Mouse (Mus musculus) kidney, postnatal 0 days (tissue): ENCODE measurements at regions not wholly inside any gene's neighbourhood (a gene's known extent, or its start where the extent isn't known, plus 50 kb on each side); places are given as distances from the start of the nearest gene placed in this dataset.

Experiments
- ATAC-seq: fragments of 200-750 bp; cut with Nextera tagmentation; replicated peaks from 2 replicates; pipeline ENCODE4 v1.8.0; 2017; ENCODE audit warnings: low read depth, moderate number of reproducible peaks, moderate TSS enrichment, moderate library complexity; ENCODE audit not compliant: low FRiP score
- DNase-seq: peaks from one replicate; pipeline ENCODE4 v3.0.0-alpha.2; 2016; ENCODE audit warnings: low spot score
- H3K27ac ChIP-seq: fragments of 300-500 bp; sonication (generic); 2 replicates; pipeline ENCODE4 v1.5.1; 2014; ENCODE audit warnings: mild to moderate bottlenecking
- H3K27me3 ChIP-seq: fragments of 300-500 bp; sonication (generic); 2 replicates; pipeline ENCODE4 v1.6.1; 2014; ENCODE audit warnings: low read length, mixed read lengths; ENCODE audit not compliant: insufficient read depth
- H3K36me3 ChIP-seq: fragments of 300-500 bp; sonication (generic); 2 replicates; pipeline ENCODE4 v1.6.1; 2014; ENCODE audit warnings: low read length, mixed read lengths; ENCODE audit not compliant: insufficient read depth
- H3K4me1 ChIP-seq: fragments of 300-500 bp; sonication (generic); replicated peaks from 2 replicates; pipeline ENCODE4 v1.6.1; 2014; ENCODE audit warnings: antibody characterized with exemption, low read length, mixed read lengths; ENCODE audit not compliant: insufficient read depth
- H3K4me2 ChIP-seq: fragments of 300-500 bp; sonication (generic); 2 replicates; pipeline ENCODE4 v1.6.1; 2014; ENCODE audit warnings: mild to moderate bottlenecking, low read length, moderate library complexity, mixed read lengths
- H3K4me3 ChIP-seq: fragments of 300-500 bp; sonication (generic); replicated peaks from 2 replicates; pipeline ENCODE4 v1.5.1; 2014; ENCODE audit warnings: low read depth, low read length
- H3K9ac ChIP-seq: fragments of 300-500 bp; sonication (generic); 2 replicates; pipeline ENCODE4 v1.6.1; 2014; ENCODE audit warnings: low read depth, low read length
- H3K9me3 ChIP-seq: fragments of 300-500 bp; sonication (generic); replicated peaks from 2 replicates; pipeline ENCODE4 v1.6.1; 2016; ENCODE audit warnings: low read length, inconsistent platforms, mixed read lengths
- CTCF ChIP-seq: IDR thresholded peaks from 2 replicates; pipeline ENCODE4 v1.5.1; 2016; ENCODE audit warnings: antibody characterized with exemption, low read depth, mild to moderate bottlenecking, moderate library complexity
- WGBS: fragments of 180-500 bp; shearing (Covaris S2); extraction: QIAGEN DNeasy Blood & Tissue Kit; methylation state at CpG from one replicate; pipeline ENCODE4 v1.1.7; 2014; 5-methylcytosine and 5-hydroxymethylcytosine counted together

DNA sequence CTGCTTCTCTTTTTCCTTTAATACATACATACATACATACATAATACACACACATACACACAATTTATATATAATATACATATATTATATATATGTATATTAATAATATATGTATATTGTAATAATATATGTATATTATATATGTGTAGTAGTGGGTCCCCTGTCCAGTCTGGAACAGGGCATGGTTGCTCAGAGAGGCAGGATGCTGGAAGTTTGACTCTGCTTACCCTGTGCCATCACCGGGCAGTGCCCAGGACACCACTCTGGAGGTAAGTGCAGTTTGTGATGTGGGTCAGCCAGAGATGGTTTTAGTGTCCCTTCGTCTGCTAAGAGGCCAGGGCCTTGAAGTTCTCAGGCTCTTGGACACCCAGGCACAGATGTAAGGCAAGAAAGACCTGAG is 923.5 kb upstream of the Nrxn1 start:
- 83% methylated on average over 2 of the region's 2 CpGs for WGBS
- no peak for TF ChIP-seq CTCF
- no peaks in the 10 kb centered on the region for H3K9me3 ChIP-seq
- H3K4me2 ChIP-seq: no peak overlapping the region
- H3K27me3 ChIP-seq: no peaks in the 10 kb centered on the region
- H3K4me3 ChIP-seq: no peak overlapping the region
- no peak overlapping the region for H3K27ac ChIP-seq
- DNase-seq (no peak), ATAC-seq (no peak)
- no peak overlapping the region for H3K9ac ChIP-seq
- H3K36me3 ChIP-seq: no peaks in the 10 kb centered on the region
- H3K4me1 ChIP-seq: no peaks in the 10 kb centered on the region

DNA sequence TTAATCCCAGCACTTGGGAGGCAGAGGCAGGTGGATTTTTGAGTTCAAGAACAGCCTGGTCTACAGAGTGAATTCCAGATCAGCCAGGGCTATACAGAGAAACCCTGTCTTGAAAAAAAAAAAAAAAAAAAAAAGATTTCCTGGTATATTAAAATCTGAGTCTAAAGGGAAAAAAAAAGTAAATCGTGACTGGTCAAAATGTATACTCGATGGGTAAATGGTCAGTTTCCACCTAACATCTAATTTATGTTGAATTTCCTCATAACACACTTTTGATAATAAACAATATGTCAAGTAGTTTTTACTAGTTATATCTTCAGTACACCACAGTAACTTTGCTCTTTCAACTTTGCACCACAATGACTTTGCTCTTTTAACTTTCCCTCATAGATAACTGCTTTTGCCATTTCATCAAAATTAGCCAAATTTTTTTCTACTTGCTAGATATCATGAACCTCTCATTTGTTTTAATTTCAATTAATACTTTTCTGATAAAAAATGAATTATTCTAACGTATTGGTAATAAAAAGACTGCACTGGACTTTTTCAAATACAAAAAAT is 922.8 kb upstream of the Nrxn1 start:
- no peak for TF ChIP-seq CTCF
- no peaks in the 10 kb centered on the region for H3K27me3 ChIP-seq
- no peaks in the 10 kb centered on the region for H3K9me3 ChIP-seq
- no peak overlapping the region for H3K27ac ChIP-seq
- ATAC-seq (no peak), DNase-seq (no peak)
- no peaks in the 10 kb centered on the region for H3K36me3 ChIP-seq
- no peak overlapping the region for H3K4me2 ChIP-seq
- 73% methylated on average over 3 of the region's 3 CpGs for WGBS
- no peak overlapping the region for H3K9ac ChIP-seq
- no peaks in the 10 kb centered on the region for H3K4me1 ChIP-seq
- no peak overlapping the region for H3K4me3 ChIP-seq

DNA sequence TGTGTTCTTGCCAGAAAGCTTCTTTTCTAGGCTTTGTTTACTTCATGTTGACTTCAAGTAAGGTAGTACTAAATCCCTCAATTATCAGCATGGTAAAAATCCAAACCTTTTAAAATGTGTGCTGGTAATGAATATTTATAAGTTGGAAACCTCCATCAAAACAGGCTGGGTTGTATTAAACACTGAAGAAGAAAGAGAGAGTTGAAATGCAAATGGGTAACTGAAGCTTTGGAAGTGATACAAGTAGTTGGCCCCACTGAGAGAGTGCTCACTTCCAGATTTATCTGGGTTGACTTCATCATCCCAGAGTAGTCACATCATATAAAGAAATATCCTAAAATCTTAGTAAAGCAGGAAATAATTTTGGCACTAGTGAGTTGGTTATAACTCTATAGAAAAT is 902.7 kb upstream of the Nrxn1 start:
- H3K4me1 ChIP-seq: no peaks in the 10 kb centered on the region
- TF ChIP-seq CTCF: no peak
- H3K36me3 ChIP-seq: no peaks in the 10 kb centered on the region
- H3K27ac ChIP-seq: no peak overlapping the region
- DNase-seq (no peak), ATAC-seq (no peak)
- H3K4me3 ChIP-seq: no peak overlapping the region
- H3K4me2 ChIP-seq: no peak overlapping the region
- H3K9ac ChIP-seq: no peak overlapping the region
- H3K27me3 ChIP-seq: no peaks in the 10 kb centered on the region
- H3K9me3 ChIP-seq: no peaks in the 10 kb centered on the region

DNA sequence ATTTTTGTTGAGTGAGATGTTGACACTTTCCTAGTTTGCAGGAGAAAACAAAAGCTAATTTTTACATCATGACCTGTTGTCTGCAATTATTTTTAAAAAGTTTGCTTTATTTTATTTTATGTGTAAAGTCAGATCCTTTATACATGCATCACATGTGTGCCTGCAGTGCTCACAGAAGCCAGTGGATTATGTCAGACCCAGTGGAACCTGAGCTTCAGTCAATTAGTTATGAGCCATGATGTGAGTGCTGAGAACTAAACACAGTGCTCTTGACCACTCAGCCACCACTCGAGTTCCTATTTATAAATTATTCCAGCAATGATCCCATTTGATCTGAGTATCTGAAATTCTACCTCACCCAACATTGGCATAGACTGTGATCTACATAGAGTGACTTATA is 902.2 kb upstream of the Nrxn1 start:
- DNase-seq (no peak), ATAC-seq (no peak)
- Histone ChIP-seq H3K27ac (no peak overlapping the region), H3K4me2 (no peak overlapping the region), H3K27me3 (no peaks in the 10 kb centered on the region), H3K4me1 (no peaks in the 10 kb centered on the region), H3K9me3 (no peaks in the 10 kb centered on the region), H3K4me3 (no peak overlapping the region), H3K36me3 (no peaks in the 10 kb centered on the region), H3K9ac (no peak overlapping the region)
- WGBS: 82% methylated on average over 1 of the region's 1 CpGs
- no peak for TF ChIP-seq CTCF

DNA sequence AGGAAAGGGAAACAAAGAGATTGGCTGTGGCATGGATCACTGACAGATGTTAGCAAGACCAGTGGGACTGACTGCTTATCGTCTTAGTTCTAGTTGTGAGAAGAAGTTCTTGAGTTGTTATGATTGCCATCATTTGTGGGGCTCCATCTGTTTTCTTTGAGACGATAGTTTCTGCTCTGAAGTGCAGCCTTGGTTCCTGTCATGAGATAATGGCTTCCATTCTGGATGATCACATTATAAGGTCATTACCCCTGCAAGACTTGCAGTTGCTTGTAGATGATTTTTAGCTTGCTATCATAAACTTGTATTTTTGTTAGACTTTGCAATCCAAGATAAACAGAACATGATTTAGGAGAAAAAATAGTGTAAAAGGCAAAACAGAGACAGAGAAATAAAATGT is 881.6 kb upstream of the Nrxn1 start:
- peak; percentile 14 for DNase-seq
- no peaks in the 10 kb centered on the region for H3K9me3 ChIP-seq
- no peaks in the 10 kb centered on the region for H3K36me3 ChIP-seq
- WGBS: 37% methylated on average over 2 of the region's 2 CpGs
- H3K4me2 ChIP-seq: no peak overlapping the region
- no peak overlapping the region for H3K9ac ChIP-seq
- no peak overlapping the region for H3K27ac ChIP-seq
- ATAC-seq: no peak
- no peak for TF ChIP-seq CTCF
- no peak overlapping the region for H3K4me3 ChIP-seq
- no peaks in the 10 kb centered on the region for H3K27me3 ChIP-seq
- H3K4me1 ChIP-seq: no peaks in the 10 kb centered on the region
